ENCODE assay signal across 9 mouse cellular contexts in genomic region chr9:75050003-75050402, GRCm38 (mm10). TPM values are rescaled to one million over a fixed set of nuclear protein-coding genes. Genes with fewer than 3 reads are reported as not detected.
DNase-seq lines count a peak whose midpoint lies in the region; ATAC-seq and TF ChIP-seq lines count a peak whose summit lies in the region.
"Had no signal": no experiment of that assay in that cellular context is flagged by ENCODE, and none has a peak within 500 bp of the region (broad histone marks: within the 10 kb centered on the region; RNA-seq: fewer than 3 reads in every experiment).

No protein-coding gene starts in this region.

- H3K4me3 ChIP-seq in heart, adult 2 months, result no peak overlapping the region
- no peak overlapping the region for H3K4me3 ChIP-seq in neural tube, embryonic 15.5 days (replicated peaks)
- H3K4me3 ChIP-seq: heart, embryonic 13.5 days had no signal

- H3K9ac ChIP-seq in heart, adult 2 months (ENCODE audit: low read depth, low read length), result no peak overlapping the region
- no peak overlapping the region for H3K9ac ChIP-seq in neural tube, embryonic 15.5 days (replicated peaks)
- H3K9ac ChIP-seq: heart, embryonic 13.5 days had no signal

- WGBS in heart, adult 2 months, result 19% methylated on average over 3 of the region's 3 CpGs
- 28% methylated on average over 3 of the region's 3 CpGs for WGBS in neural tube, embryonic 15.5 days

- ATAC-seq in CD4-positive, CD25-positive, alpha-beta regulatory T cell, adult 4 months, result peak; percentile 91
- ATAC-seq in neural tube, embryonic 15.5 days (ENCODE audit: low FRiP score), result peak; percentile 72; the same call in 1 of the 2 replicates

- no peaks in the 10 kb centered on the region for H3K9me3 ChIP-seq in neural tube, embryonic 15.5 days (replicated peaks)
- H3K9me3 ChIP-seq: heart, embryonic 13.5 days had no signal

- no peak overlapping the region for H3K27ac ChIP-seq in heart, adult 2 months
- no peak overlapping the region for H3K27ac ChIP-seq in neural tube, embryonic 15.5 days (replicated peaks)
- H3K27ac ChIP-seq: heart, embryonic 13.5 days had no signal

- TF ChIP-seq POLR2A in heart, adult 2 months (IDR thresholded peaks at IDR 0.05; ENCODE audit: insufficient read depth, low read depth, low read length), result no peak

- no peak overlapping the region for H3K4me2 ChIP-seq in neural tube, embryonic 15.5 days
- H3K4me2 ChIP-seq: heart, embryonic 13.5 days had no signal

- intact Hi-C loops in heart, adult 2 months (cut with DNase I), result loop anchor here (5.0 kb wide), 2 partner anchors 97 to 232 kb away; no protein-coding TSS in a partner anchor

- no peaks in the 10 kb centered on the region for H3K27me3 ChIP-seq in heart, adult 2 months (ENCODE audit: control insufficient read depth, insufficient read depth, low read length)
- no peaks in the 10 kb centered on the region for H3K27me3 ChIP-seq in neural tube, embryonic 15.5 days (replicated peaks)
- H3K27me3 ChIP-seq: heart, embryonic 13.5 days had no signal

- peaks cover 13% of the 10 kb centered on the region for H3K36me3 ChIP-seq in heart, adult 2 months (ENCODE audit: control insufficient read depth, insufficient read depth, low read length)
- H3K36me3 ChIP-seq in neural tube, embryonic 15.5 days, result peaks cover 12% of the 10 kb centered on the region; the same call in 1 of the 2 replicates

- 0 out of 2 replicates have a peak, but pooled peaks have one; percentile 56 for TF ChIP-seq EP300 in heart, adult 2 months (IDR thresholded peaks at IDR 0.05; ENCODE audit: insufficient read depth, low read depth, low read length)

- H3K4me1 ChIP-seq in heart, adult 2 months (ENCODE audit: control insufficient read depth, insufficient read depth, low read length), result peaks cover 4% of the 10 kb centered on the region
- no peaks in the 10 kb centered on the region for H3K4me1 ChIP-seq in neural tube, embryonic 15.5 days

- DNase-seq in ZHBTc4 (ENCODE audit: low read depth, low spot score), result peak; percentile 60
- DNase-seq in embryo, embryonic 11 days, result peak; percentile 81
- DNase-seq in heart, adult 2 months, result peak; percentile 47 to 59
- DNase-seq in kidney, postnatal 25 days, result peak; percentile 66 to 81
- DNase-seq in lung, adult 18-20 months, result peak; percentile 51 to 70
- DNase-seq in thymus, postnatal 4 days, result peak; percentile 73

- H3K79me2 ChIP-seq in heart, adult 2 months (replicated peaks; ENCODE audit: control insufficient read depth, insufficient read depth, low read length), result peaks cover 3% of the 10 kb centered on the region

- peak; percentile 98 for TF ChIP-seq CTCF in heart, adult 2 months (IDR thresholded peaks at IDR 0.05)

RNA-seq across cellular contexts. Expression of gene Arpp19, which starts 12.6 kb away (rescaled TPM):
- polyA plus RNA-seq in CD4-positive, CD25-positive, alpha-beta regulatory T cell, adult 4 months (2017; shearing (Covaris generic)), result 100 to 1,000 TPM; 284 to 368 TPM
- 100 to 1,000 TPM; 160 to 196 TPM for total RNA-seq in heart, adult 2 months (2021)
- 25.1 and 50.0 TPM in 2 replicates for polyA plus RNA-seq in heart, adult 2 months (2012; rRNA removed)
- 202 and 222 TPM in 2 replicates for polyA plus RNA-seq in neural tube, embryonic 15.5 days (2015; fragmentation: Nextera tagmentation; extraction: Ambion mirVana)

RNA-seq across cellular contexts. Expression of gene Myo5a, which starts 20.8 kb away (rescaled TPM):
- 1 to 10 TPM; 6.0 to 8.2 TPM for polyA plus RNA-seq in CD4-positive, CD25-positive, alpha-beta regulatory T cell, adult 4 months (2017; shearing (Covaris generic))
- 10 to 100 TPM in 1 of 2 experiments, 1 to 10 TPM in 1; 9.4 to 11.9 TPM for total RNA-seq in heart, adult 2 months (2021)
- polyA plus RNA-seq in heart, adult 2 months (2012; rRNA removed), result 2.5 and 5.5 TPM in 2 replicates
- 29.5 and 35.6 TPM in 2 replicates for polyA plus RNA-seq in neural tube, embryonic 15.5 days (2015; fragmentation: Nextera tagmentation; extraction: Ambion mirVana)
